In genomic region chr3:17318450-17318849, GRCm38 (mm10) we compare ENCODE assay signal across 15 mouse cellular contexts.
A peak's percentile ranks its signal among the peaks of the same experiment; 100 is the strongest.
DNase-seq lines count a peak whose midpoint lies in the region; ATAC-seq and TF ChIP-seq lines count a peak whose summit lies in the region.
"Had no signal": no experiment of that assay in that cellular context is flagged by ENCODE, and none has a peak within 500 bp of the region (broad histone marks: within the 10 kb centered on the region; RNA-seq: fewer than 3 reads in every experiment).

No protein-coding gene starts in this region.

- no peak for TF ChIP-seq CTCF in left cerebral cortex, adult 2 months (IDR thresholded peaks at IDR 0.05)

- WGBS in midbrain, embryonic 16.5 days = 81% methylated on average over 3 of the region's 3 CpGs

- H3K4me2 ChIP-seq in midbrain, embryonic 16.5 days (ENCODE audit: low read length) = no peak overlapping the region

- peaks cover 13% of the 10 kb centered on the region for H3K4me1 ChIP-seq in midbrain, embryonic 16.5 days (ENCODE audit: control insufficient read depth, insufficient read depth, low read length)

- H3K9me3 ChIP-seq in midbrain, embryonic 16.5 days (replicated peaks; ENCODE audit: control insufficient read depth, low read length, poor library complexity, severe bottlenecking) = no peaks in the 10 kb centered on the region
- H3K9me3 ChIP-seq: embryonic facial prominence, embryonic 10.5 days; forebrain, embryonic 13.5 days; heart, embryonic 15.5 days had no signal

- H3K27me3 ChIP-seq in midbrain, embryonic 16.5 days (ENCODE audit: control insufficient read depth, insufficient read depth, low read depth, low read length) = no peaks in the 10 kb centered on the region
- H3K27me3 ChIP-seq: forebrain, embryonic 13.5 days; heart, embryonic 15.5 days had no signal

- H3K9ac ChIP-seq in midbrain, embryonic 16.5 days (ENCODE audit: low read depth, low read length) = no peak overlapping the region
- H3K9ac ChIP-seq: heart, embryonic 15.5 days had no signal

- intact Hi-C loops in left cerebral cortex, adult 2 months (cut with DNase I) = no loop called here

- no peaks in the 10 kb centered on the region for H3K36me3 ChIP-seq in midbrain, embryonic 16.5 days (ENCODE audit: control insufficient read depth, insufficient read depth, low read length)
- H3K36me3 ChIP-seq: embryonic facial prominence, embryonic 10.5 days; heart, embryonic 15.5 days had no signal

- peak; percentile 70 for ATAC-seq in frontal cortex, adult (ENCODE audit: low TSS enrichment)
- no peak for ATAC-seq in midbrain, embryonic 16.5 days

- H3K4me3 ChIP-seq in left cerebral cortex, adult 2 months = no peak overlapping the region
- no peak overlapping the region for H3K4me3 ChIP-seq in midbrain, embryonic 16.5 days (ENCODE audit: low read depth, low read length)
- H3K4me3 ChIP-seq: embryonic facial prominence, embryonic 10.5 days; forebrain, embryonic 13.5 days; heart, adult 2 months; heart, embryonic 15.5 days had no signal

- peak overlapping the region; percentile 54; the same call in 1 of the 2 replicates for H3K27ac ChIP-seq in left cerebral cortex, adult 2 months
- peak overlapping the region; percentile 90 for H3K27ac ChIP-seq in midbrain, embryonic 16.5 days (ENCODE audit: low read length)
- H3K27ac ChIP-seq: embryonic facial prominence, embryonic 10.5 days; heart, adult 2 months; heart, embryonic 15.5 days had no signal

- DNase-seq in frontal cortex, postnatal 10 days (ENCODE audit: low spot score in 2 of 2) = no peak
- no peak for DNase-seq in left cerebral cortex, adult 2 months (ENCODE audit: extremely low spot score in 1 of 2, low spot score in 2 of 2)
- DNase-seq in left cerebral cortex, adult 8-10 months (ENCODE audit: low spot score in 2 of 2) = no peak
- peak; percentile 54 for DNase-seq in brain, adult 2 months (ENCODE audit: low read depth, low spot score)
- no peak for DNase-seq in cerebellum, adult 11 months
- DNase-seq: adrenal gland, postnatal 10 days; cerebellum, adult 2 months; gastrocnemius, postnatal 14 days; heart, postnatal 14 days had no signal
